Mouse (Mus musculus) lung, postnatal 10 days (tissue): ENCODE results near the gene Sec23ip.

Experiments
- DNase-seq: peaks from one replicate; pipeline ENCODE4 v3.0.0; 2021

Sec23ip gene

GRCm38 (mm10) chr7:128781846-128782245 lies 37.1 kb downstream of the Sec23ip start:
- DNase-seq, result no peak

- DNase-seq, result no peak
These were observed 45.3 kb downstream of the Sec23ip start for GRCm38 (mm10) chr7:128790045-128790444.

GRCm38 (mm10) chr7:128793464-128793863 lies 48.7 kb downstream of the Sec23ip start:
- no peak for DNase-seq

GRCm38 (mm10) chr7:128824986-128825563 lies 80.3 kb downstream of the Sec23ip start:
- DNase-seq, result peak; percentile 13

GRCm38 (mm10) chr7:128832455-128833081 lies 87.8 kb downstream of the Sec23ip start:
- no peak for DNase-seq

GRCm38 (mm10) chr7:128833196-128833595 lies 88.5 kb downstream of the Sec23ip start:
- no peak for DNase-seq
